In the genomic region with DNA sequence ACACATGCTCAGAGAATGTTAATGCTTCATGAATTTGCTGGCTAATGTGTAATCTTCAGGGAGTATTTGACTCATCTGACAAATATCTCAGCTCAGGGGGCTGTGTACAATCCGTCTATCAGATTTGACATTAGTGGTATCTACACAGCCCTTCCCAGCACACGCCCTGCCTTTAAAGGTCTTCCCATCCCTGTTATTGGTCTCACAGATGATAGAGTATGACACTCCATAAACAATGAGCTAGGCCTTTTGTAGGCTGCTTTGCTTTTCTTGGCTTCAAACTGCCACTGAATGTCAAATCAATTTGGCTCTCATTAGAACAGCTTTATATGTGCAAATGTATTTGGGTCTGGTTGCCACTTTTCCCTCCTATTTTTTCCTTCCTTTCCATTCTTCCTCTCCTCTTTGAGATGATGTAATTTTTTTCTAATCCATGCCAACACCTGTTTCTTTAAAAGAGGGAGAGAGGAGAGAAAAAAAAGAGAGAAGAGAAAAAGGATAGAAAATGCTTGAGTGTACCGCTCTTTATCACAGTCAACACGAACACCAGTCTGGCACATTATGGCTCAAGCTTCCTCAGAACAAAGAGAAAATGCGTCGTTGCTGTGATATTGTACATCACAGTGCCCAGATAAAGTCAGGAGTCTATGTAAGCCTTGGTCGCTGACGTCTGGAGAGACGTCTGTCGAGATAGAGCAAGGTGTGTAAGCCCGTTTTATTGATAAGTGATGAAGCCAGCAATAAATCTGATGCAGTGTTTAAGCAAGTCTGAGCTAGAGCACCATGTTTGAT, we compare ENCODE assay signal across 16 mouse cellular contexts.
DNase-seq lines count a peak whose midpoint lies in the region; ATAC-seq and TF ChIP-seq lines count a peak whose summit lies in the region.
"Had no signal": no experiment of that assay in that cellular context is flagged by ENCODE, and none has a peak within 500 bp of the region (broad histone marks: within the 10 kb centered on the region; RNA-seq: fewer than 3 reads in every experiment).

No protein-coding gene starts in this region.

- peaks cover 35% of the 10 kb centered on the region for H3K4me1 ChIP-seq in forebrain, embryonic 15.5 days
- H3K4me1 ChIP-seq in forebrain, embryonic 11.5 days (replicated peaks; ENCODE audit: control insufficient read depth, insufficient read depth, low read length), result no peaks in the 10 kb centered on the region
- no peaks in the 10 kb centered on the region for H3K4me1 ChIP-seq in neural tube, embryonic 13.5 days (replicated peaks)
- 0 out of 2 replicates have a peak, but pooled peaks cover 3% of the 10 kb centered on the region for H3K4me1 ChIP-seq in forebrain, postnatal 0 days (ENCODE audit: insufficient read depth)
- no peaks in the 10 kb centered on the region for H3K4me1 ChIP-seq in intestine, postnatal 0 days (replicated peaks; ENCODE audit: control insufficient read depth, insufficient read depth, low read length)
- H3K4me1 ChIP-seq: embryonic facial prominence, embryonic 12.5 days; hindbrain, embryonic 12.5 days; liver, embryonic 13.5 days; neural tube, embryonic 12.5 days had no signal

- DNase-seq in forebrain, embryonic 11.5 days (ENCODE audit: low spot score), result no peak
- no peak for DNase-seq in neural tube, embryonic 10.5 days (ENCODE audit: extremely low spot score, low spot score)
- peak; percentile 68 for DNase-seq in forebrain, postnatal 0 days
- DNase-seq in frontal cortex, postnatal 14 days (ENCODE audit: low spot score in 2 of 2), result no peak
- DNase-seq: cerebellum, adult 11 months; cerebellum, postnatal 36 days; liver, embryonic 13.5 days; thymus, postnatal 4 days had no signal

- WGBS in forebrain, embryonic 15.5 days, result 47% methylated on average over 11 of the region's 11 CpGs
- 89% methylated on average over 11 of the region's 11 CpGs for WGBS in forebrain, embryonic 11.5 days
- WGBS in neural tube, embryonic 13.5 days, result 77% methylated on average over 11 of the region's 11 CpGs
- WGBS in forebrain, postnatal 0 days, result 47% methylated on average over 11 of the region's 11 CpGs
- WGBS in intestine, postnatal 0 days, result 49% methylated on average over 11 of the region's 11 CpGs

- no peak for TF ChIP-seq CTCF in forebrain, postnatal 0 days (IDR thresholded peaks at IDR 0.05; ENCODE audit: low read depth)
- TF ChIP-seq CTCF in intestine, postnatal 0 days (IDR thresholded peaks at IDR 0.05; ENCODE audit: low read depth), result no peak

- no peaks in the 10 kb centered on the region for H3K27me3 ChIP-seq in forebrain, embryonic 15.5 days
- H3K27me3 ChIP-seq in forebrain, embryonic 11.5 days (ENCODE audit: control insufficient read depth, insufficient read depth, low read length), result no peaks in the 10 kb centered on the region
- H3K27me3 ChIP-seq in neural tube, embryonic 13.5 days, result no peaks in the 10 kb centered on the region
- H3K27me3 ChIP-seq in forebrain, postnatal 0 days (ENCODE audit: insufficient read depth, low read length), result no peaks in the 10 kb centered on the region
- H3K27me3 ChIP-seq in intestine, postnatal 0 days (replicated peaks; ENCODE audit: control insufficient read depth, insufficient read depth, low read length), result no peaks in the 10 kb centered on the region
- H3K27me3 ChIP-seq: embryonic facial prominence, embryonic 12.5 days; hindbrain, embryonic 12.5 days; liver, embryonic 13.5 days; neural tube, embryonic 12.5 days had no signal

- H3K9me3 ChIP-seq in forebrain, embryonic 15.5 days, result no peaks in the 10 kb centered on the region
- no peaks in the 10 kb centered on the region for H3K9me3 ChIP-seq in forebrain, embryonic 11.5 days (ENCODE audit: control insufficient read depth, low read length)
- H3K9me3 ChIP-seq in neural tube, embryonic 13.5 days, result no peaks in the 10 kb centered on the region
- H3K9me3 ChIP-seq in forebrain, postnatal 0 days (ENCODE audit: low read length), result no peaks in the 10 kb centered on the region
- no peaks in the 10 kb centered on the region for H3K9me3 ChIP-seq in intestine, postnatal 0 days (ENCODE audit: control insufficient read depth)
- H3K9me3 ChIP-seq: embryonic facial prominence, embryonic 12.5 days; hindbrain, embryonic 12.5 days; liver, embryonic 13.5 days; neural tube, embryonic 12.5 days had no signal

- H3K4me3 ChIP-seq in forebrain, embryonic 15.5 days, result no peak overlapping the region
- no peak overlapping the region for H3K4me3 ChIP-seq in forebrain, embryonic 11.5 days (ENCODE audit: low read depth, low read length)
- H3K4me3 ChIP-seq in neural tube, embryonic 13.5 days, result no peak overlapping the region
- H3K4me3 ChIP-seq in forebrain, postnatal 0 days (ENCODE audit: low read depth, low read length), result no peak overlapping the region
- H3K4me3 ChIP-seq in intestine, postnatal 0 days (ENCODE audit: low read depth, low read length), result no peak overlapping the region
- H3K4me3 ChIP-seq: embryonic facial prominence, embryonic 12.5 days; hindbrain, embryonic 12.5 days; layer of hippocampus, adult 2 months; liver, embryonic 13.5 days; neural tube, embryonic 12.5 days had no signal

- H3K9ac ChIP-seq in forebrain, embryonic 15.5 days (replicated peaks), result no peak overlapping the region
- no peak overlapping the region for H3K9ac ChIP-seq in forebrain, embryonic 11.5 days (ENCODE audit: low read length)
- no peak overlapping the region for H3K9ac ChIP-seq in neural tube, embryonic 13.5 days
- H3K9ac ChIP-seq in forebrain, postnatal 0 days, result no peak overlapping the region
- H3K9ac ChIP-seq in intestine, postnatal 0 days (ENCODE audit: low read depth, low read length), result no peak overlapping the region
- H3K9ac ChIP-seq: embryonic facial prominence, embryonic 12.5 days; hindbrain, embryonic 12.5 days; liver, embryonic 13.5 days; neural tube, embryonic 12.5 days had no signal

- no peak overlapping the region for H3K4me2 ChIP-seq in forebrain, embryonic 15.5 days (replicated peaks)
- H3K4me2 ChIP-seq in forebrain, embryonic 11.5 days (ENCODE audit: low read depth, low read length, severe bottlenecking), result no peak overlapping the region
- H3K4me2 ChIP-seq in neural tube, embryonic 13.5 days, result no peak overlapping the region
- no peak overlapping the region for H3K4me2 ChIP-seq in forebrain, postnatal 0 days (ENCODE audit: low read depth)
- no peak overlapping the region for H3K4me2 ChIP-seq in intestine, postnatal 0 days (replicated peaks; ENCODE audit: low read depth)
- H3K4me2 ChIP-seq: embryonic facial prominence, embryonic 12.5 days; hindbrain, embryonic 12.5 days; liver, embryonic 13.5 days; neural tube, embryonic 12.5 days had no signal

- no peaks in the 10 kb centered on the region for H3K36me3 ChIP-seq in forebrain, embryonic 15.5 days
- no peaks in the 10 kb centered on the region for H3K36me3 ChIP-seq in forebrain, embryonic 11.5 days (ENCODE audit: control insufficient read depth, insufficient read depth, low read length)
- H3K36me3 ChIP-seq in neural tube, embryonic 13.5 days, result no peaks in the 10 kb centered on the region
- no peaks in the 10 kb centered on the region for H3K36me3 ChIP-seq in forebrain, postnatal 0 days (ENCODE audit: insufficient read depth)
- H3K36me3 ChIP-seq in intestine, postnatal 0 days (ENCODE audit: control insufficient read depth, insufficient read depth), result no peaks in the 10 kb centered on the region
- H3K36me3 ChIP-seq: embryonic facial prominence, embryonic 12.5 days; hindbrain, embryonic 12.5 days; liver, embryonic 13.5 days; neural tube, embryonic 12.5 days had no signal

- peak; percentile 88 for ATAC-seq in forebrain, embryonic 15.5 days (replicated peaks)
- no peak for ATAC-seq in forebrain, embryonic 11.5 days (replicated peaks; ENCODE audit: low FRiP score)
- no peak for ATAC-seq in neural tube, embryonic 13.5 days (ENCODE audit: low read depth)
- peak; percentile 80 for ATAC-seq in forebrain, postnatal 0 days
- no peak for ATAC-seq in intestine, postnatal 0 days
- ATAC-seq: intestine, embryonic 16.5 days had no signal

- H3K27ac ChIP-seq in forebrain, embryonic 15.5 days (replicated peaks), result peak overlapping the region; percentile 92
- no peak overlapping the region for H3K27ac ChIP-seq in forebrain, embryonic 11.5 days (ENCODE audit: low read depth, low read length)
- 0 out of 2 replicates have a peak overlapping the region, but pooled peaks have one; percentile 9 for H3K27ac ChIP-seq in neural tube, embryonic 13.5 days (replicated peaks)
- peak overlapping the region; percentile 79 for H3K27ac ChIP-seq in forebrain, postnatal 0 days (ENCODE audit: low read depth, low read length)
- H3K27ac ChIP-seq in intestine, postnatal 0 days (ENCODE audit: low read depth, low read length), result no peak overlapping the region
- H3K27ac ChIP-seq: embryonic facial prominence, embryonic 12.5 days; hindbrain, embryonic 12.5 days; layer of hippocampus, adult 2 months; liver, embryonic 13.5 days; neural tube, embryonic 12.5 days had no signal

Comparison
In these comparisons a context has a peak if more than half of its experiments do, and no peak if none do; other contexts are left out.
1. ATAC-seq: peak in forebrain, embryonic 15.5 days (single experiment) and forebrain, postnatal 0 days (single experiment); none in forebrain, embryonic 11.5 days (single experiment), neural tube, embryonic 13.5 days (single experiment) and intestine, postnatal 0 days (single experiment).
2. H3K27ac ChIP-seq: peak in forebrain, embryonic 15.5 days (single experiment), neural tube, embryonic 13.5 days (single experiment) and forebrain, postnatal 0 days (single experiment); none in forebrain, embryonic 11.5 days (single experiment) and intestine, postnatal 0 days (single experiment).